Mouse (Mus musculus): ENCODE results near the gene Npepps.
"Not testable (repeated sequence)": the region's sequence is repeated elsewhere in the genome, so short reads cannot be mapped to it uniquely, and the experiment has no call there.

The Npepps gene

GRCm38 (mm10) chr11:97280216-97280861 lies at the start of gene Npepps:
Npepps (minus strand) TSS chr11:97280638.
- peak; percentile 78 for DNase-seq (ENCODE audit: low read depth, low spot score)

- DNase-seq (ENCODE audit: low read depth, low spot score), result peak; percentile 89
These were observed 47.7 kb upstream of the Npepps start for GRCm38 (mm10) chr11:97328148-97328547.

GRCm38 (mm10) chr11:97325224-97325623 lies 44.8 kb upstream of the Npepps start:
- DNase-seq (ENCODE audit: low read depth, low spot score), result peak; percentile 73

- peak; percentile 89 for DNase-seq (ENCODE audit: low read depth, low spot score)
These were observed 41.6 kb upstream of the Npepps start for GRCm38 (mm10) chr11:97321894-97322600.

GRCm38 (mm10) chr11:97321197-97321596 lies 40.8 kb upstream of the Npepps start:
- DNase-seq (ENCODE audit: low read depth, low spot score), result no peak

GRCm38 (mm10) chr11:97315504-97316503 lies 35.4 kb upstream of the Npepps start, which contains the start of gene Mrpl45:
Mrpl45 (plus strand) TSS chr11:97315716.
- peak; percentile 98 for DNase-seq (ENCODE audit: low read depth, low spot score)

- no peak for DNase-seq (ENCODE audit: low read depth, low spot score)
These were observed 34.5 kb upstream of the Npepps start for GRCm38 (mm10) chr11:97314751-97315503.

- peak; percentile 89 for DNase-seq (ENCODE audit: low read depth, low spot score)
These were observed 33.7 kb upstream of the Npepps start for GRCm38 (mm10) chr11:97314110-97314509.

- not testable (repeated sequence) for DNase-seq (ENCODE audit: low read depth, low spot score)
These were observed 32.4 kb upstream of the Npepps start for GRCm38 (mm10) chr11:97312871-97313270.

GRCm38 (mm10) chr11:97310895-97311631 lies 30.6 kb upstream of the Npepps start:
- DNase-seq (ENCODE audit: low read depth, low spot score), result peak; percentile 83

GRCm38 (mm10) chr11:97309911-97310571 lies 29.6 kb upstream of the Npepps start:
- peak; percentile 97 for DNase-seq (ENCODE audit: low read depth, low spot score)

GRCm38 (mm10) chr11:97309451-97309836 lies 29.0 kb upstream of the Npepps start:
- DNase-seq (ENCODE audit: low read depth, low spot score), result peak; percentile 72

GRCm38 (mm10) chr11:97308806-97309450 lies 28.5 kb upstream of the Npepps start:
- no peak for DNase-seq (ENCODE audit: low read depth, low spot score)

- DNase-seq (ENCODE audit: low read depth, low spot score), result no peak
These were observed 27.0 kb upstream of the Npepps start for GRCm38 (mm10) chr11:97307294-97308069.

- DNase-seq (ENCODE audit: low read depth, low spot score), result no peak
These were observed 24.2 kb upstream of the Npepps start for GRCm38 (mm10) chr11:97304631-97305030.

- DNase-seq (ENCODE audit: low read depth, low spot score), result peak; percentile 76
These were observed 21.9 kb upstream of the Npepps start for GRCm38 (mm10) chr11:97302231-97302781.

- no peak for DNase-seq (ENCODE audit: low read depth, low spot score)
These were observed 21.0 kb upstream of the Npepps start for GRCm38 (mm10) chr11:97301406-97301805.

- DNase-seq (ENCODE audit: low read depth, low spot score), result no peak
These were observed 19.5 kb upstream of the Npepps start for GRCm38 (mm10) chr11:97299939-97300338.
